Mouse (Mus musculus) thymus, adult 2 months (tissue): ENCODE measurements at regions not wholly inside any gene's neighbourhood (a gene's known extent, or its start where the extent isn't known, plus 50 kb on each side); places are given as distances from the start of the nearest gene placed in this dataset.

ENCODE experiments used
- CTCF ChIP-seq: fragments of 200-500 bp; IDR thresholded peaks from 2 replicates; pipeline ENCODE4 v1.5.1; 2012; ENCODE audit warnings: mild to moderate bottlenecking, control low read depth, low read length, moderate library complexity, borderline replicate concordance; ENCODE audit not compliant: control insufficient read depth, poor library complexity, insufficient read depth; ENCODE audit errors: extremely low read depth
- POLR2A ChIP-seq: fragments of 200-500 bp; IDR thresholded peaks from 2 replicates; pipeline ENCODE4 v1.6.1; 2012; ENCODE audit warnings: mild to moderate bottlenecking, low read length, control low read depth, moderate library complexity; ENCODE audit not compliant: control insufficient read depth, poor library complexity, insufficient read depth; ENCODE audit errors: extremely low read depth

DNA sequence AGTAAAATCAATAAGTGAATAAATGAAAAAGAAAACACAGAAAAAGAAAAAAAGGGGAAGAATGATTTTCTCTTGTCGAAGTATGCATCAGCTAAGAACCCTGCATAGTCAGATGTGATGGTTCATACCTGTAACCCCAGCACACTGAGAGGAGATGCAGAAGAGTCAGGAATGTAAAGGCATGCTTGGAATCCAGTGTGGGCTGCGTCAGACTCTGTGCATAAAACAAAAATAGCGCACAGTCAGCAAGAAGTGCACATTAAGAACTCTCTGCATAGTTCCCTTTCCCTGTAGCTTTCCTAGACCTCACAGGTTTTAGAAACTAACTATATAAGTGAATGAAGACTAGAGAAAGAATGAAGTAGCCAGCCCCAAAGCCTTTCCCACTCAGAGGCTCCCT lies 238.2 kb upstream of the Chl1 start:
- TF ChIP-seq POLR2A (no peak), CTCF (no peak)
